Mouse (Mus musculus): ENCODE results near the gene Traf3ip3. TPM values are rescaled to one million over a fixed set of nuclear protein-coding genes. Genes with fewer than 3 reads are reported as not detected.

The Traf3ip3 gene
- total RNA-seq (2021), result 1 to 10 TPM; 1.0 to 2.0 TPM

- intact Hi-C loops (cut with DNase I), result no loop called here
- DNase-seq, result no peak
Measured at GRCm38 (mm10) chr1:193201383-193201778, at the start of gene Traf3ip3. TSS of gene Traf3ip3 (minus strand) at chr1:193201703.

- intact Hi-C loops (cut with DNase I), result no loop called here
- no peak for DNase-seq
Measured at GRCm38 (mm10) chr1:193250026-193250425, 48.5 kb upstream of the Traf3ip3 start.

DNA sequence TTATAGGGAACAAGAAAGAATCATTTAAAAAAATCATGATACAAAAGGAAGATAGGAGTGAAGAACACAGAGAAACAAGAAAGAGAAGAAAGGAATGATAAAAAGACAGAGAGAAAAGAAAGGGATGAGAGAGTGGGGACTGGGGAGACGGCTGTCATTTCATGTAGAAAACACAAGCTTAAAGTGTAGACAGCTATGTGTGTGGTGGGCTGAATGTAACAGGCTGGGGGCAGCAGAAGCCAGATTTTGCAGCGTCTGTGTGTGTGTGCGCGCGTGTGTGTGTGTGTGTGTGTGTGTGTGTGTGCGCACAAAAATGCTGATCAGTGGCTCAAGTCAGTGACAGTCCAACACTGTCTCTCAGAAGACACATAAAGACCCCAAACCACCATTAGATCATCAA lies 42.7 kb upstream of the Traf3ip3 start:
- intact Hi-C loops (cut with DNase I), result no loop called here

DNA sequence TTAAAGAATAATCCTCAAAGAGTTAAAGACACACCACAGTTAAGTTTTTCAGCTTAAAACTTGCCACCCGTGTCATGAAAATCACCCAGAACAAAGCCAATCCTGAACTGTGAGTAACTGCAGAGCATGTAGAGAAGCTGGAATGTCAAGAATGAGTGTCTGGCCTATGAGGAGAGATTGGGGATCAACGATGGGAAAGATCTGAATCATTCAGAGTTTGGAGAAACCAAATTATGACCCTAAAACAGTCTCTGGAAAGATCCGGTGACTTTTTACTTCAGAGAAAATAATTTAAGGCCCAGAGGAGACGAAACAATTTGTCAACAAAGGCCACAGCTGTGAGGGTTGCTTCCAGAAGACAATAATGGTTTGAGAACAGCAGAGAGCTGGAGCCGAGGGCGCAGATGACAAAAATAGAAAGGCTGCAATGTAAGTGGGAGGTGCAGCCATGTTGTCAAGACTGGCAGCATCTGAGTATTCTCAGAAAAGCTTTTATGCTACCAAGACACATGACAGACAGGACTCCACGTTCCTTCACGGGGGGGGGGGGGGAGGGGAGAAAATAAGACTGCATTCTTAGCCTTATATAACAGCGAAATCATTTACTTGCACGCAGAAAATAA lies 42.2 kb upstream of the Traf3ip3 start:
- intact Hi-C loops (cut with DNase I), result no loop called here
- DNase-seq, result no peak

More for the DNA sequence above, 42.7 kb upstream of the Traf3ip3 start:
- no peak for DNase-seq

GRCm38 (mm10) chr1:193242863-193243262 lies 41.4 kb upstream of the Traf3ip3 start:
- intact Hi-C loops (cut with DNase I), result no loop called here
- DNase-seq, result no peak

DNA sequence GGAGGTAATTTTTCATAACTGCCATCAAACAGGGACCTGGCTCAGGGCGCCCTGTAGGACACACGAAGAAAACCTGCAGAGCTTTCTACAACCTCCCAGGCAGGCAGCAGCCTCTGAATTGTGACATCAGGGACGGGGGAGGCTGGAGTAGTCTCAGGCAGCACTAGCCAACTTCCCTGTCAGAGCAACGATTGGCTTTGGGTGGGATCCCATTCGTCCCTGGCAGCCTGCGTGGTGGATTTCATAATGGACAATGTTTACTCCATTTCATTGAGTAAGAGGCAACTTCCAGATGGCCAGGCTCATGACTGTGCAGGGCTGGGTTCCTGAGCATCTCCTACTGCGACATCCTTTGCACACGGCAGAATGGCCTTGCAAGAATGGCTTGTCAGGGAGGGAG lies 40.7 kb upstream of the Traf3ip3 start:
- intact Hi-C loops (cut with DNase I), result no loop called here

DNA sequence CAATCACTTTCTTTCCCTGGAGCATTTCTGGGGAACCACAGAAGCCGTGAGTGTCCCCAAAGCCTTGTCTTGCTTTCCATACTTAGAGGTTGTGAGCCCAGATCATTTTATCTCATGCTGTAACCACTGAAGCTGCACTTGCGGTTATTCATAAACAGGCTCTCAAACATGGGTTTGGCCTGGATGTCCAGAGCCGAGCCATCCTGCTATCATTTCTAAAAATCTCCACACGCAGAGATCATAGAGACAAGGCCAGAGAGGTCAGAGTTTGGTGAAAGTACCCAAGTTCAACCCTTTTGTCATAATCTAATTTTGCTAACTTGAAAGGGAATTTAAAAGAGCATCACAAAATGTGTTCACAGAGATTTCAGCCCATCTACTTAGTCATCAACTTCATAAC lies 39.9 kb upstream of the Traf3ip3 start:
- DNase-seq, result no peak
- intact Hi-C loops (cut with DNase I), result no loop called here

More for the DNA sequence above, 40.7 kb upstream of the Traf3ip3 start:
- peak; percentile 78 for DNase-seq

DNA sequence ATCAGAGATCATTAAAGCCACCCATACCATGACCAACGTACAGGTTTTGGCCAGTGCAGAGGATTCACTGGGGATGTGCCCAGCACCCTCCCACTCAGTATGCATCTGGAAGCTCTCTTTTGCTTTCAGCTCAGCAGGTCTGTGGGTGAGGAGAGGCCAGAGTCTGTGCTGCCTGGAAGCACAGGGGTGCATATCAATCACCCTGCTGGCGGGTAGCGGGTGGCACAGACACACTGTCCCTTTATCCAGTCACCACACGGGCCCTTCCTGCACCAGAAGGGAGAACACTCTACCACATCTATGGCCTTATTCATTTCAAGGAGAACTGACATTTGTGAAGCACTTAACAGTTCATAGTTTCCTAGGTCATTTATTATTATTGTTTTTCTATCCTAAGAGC lies 36.9 kb upstream of the Traf3ip3 start:
- intact Hi-C loops (cut with DNase I), result no loop called here
- DNase-seq, result no peak

DNA sequence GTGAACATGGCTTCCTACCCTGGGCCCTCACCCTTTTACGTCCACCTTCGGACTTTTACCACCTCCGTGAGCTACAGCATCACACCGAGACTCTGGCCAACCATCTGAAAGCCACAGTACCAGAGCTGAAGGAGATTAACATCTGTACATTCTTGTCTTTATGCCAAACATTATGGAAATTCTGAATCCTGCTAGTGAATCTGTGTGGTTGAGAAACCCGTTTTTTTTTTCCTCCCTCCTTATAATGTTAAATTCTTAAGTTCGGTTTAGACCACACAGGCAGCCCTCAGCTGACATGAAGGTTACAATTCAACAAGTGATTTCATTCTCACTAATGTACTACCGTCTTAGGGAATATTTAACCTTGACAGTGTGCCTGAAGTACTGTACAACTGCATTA lies 33.4 kb upstream of the Traf3ip3 start:
- no peak for DNase-seq
- intact Hi-C loops (cut with DNase I), result no loop called here

DNA sequence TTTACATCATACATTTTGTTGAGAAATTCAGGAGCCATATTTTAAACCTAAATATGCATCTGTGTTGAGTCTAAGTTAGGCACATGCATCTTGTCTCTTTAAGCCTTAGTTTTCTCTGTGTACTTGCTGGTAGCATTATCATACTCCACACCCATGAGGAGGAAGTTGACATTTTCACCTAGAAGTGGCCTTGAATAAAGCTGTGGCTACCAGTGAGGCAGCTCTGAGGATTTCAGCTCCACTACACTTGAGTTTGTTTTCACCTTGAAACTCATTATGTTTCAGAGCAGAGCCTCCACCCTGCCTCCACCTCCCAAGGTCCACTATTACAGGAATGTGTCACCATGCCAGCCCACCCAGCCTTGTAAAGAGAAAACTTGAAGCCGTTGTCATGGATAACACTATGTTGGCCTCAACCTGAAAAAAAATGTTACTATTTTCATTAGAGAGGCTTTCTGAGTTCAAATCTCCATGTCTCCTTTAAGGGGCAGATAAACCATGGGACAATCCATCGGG lies 32.7 kb upstream of the Traf3ip3 start:
- DNase-seq, result no peak
- intact Hi-C loops (cut with DNase I), result no loop called here

DNA sequence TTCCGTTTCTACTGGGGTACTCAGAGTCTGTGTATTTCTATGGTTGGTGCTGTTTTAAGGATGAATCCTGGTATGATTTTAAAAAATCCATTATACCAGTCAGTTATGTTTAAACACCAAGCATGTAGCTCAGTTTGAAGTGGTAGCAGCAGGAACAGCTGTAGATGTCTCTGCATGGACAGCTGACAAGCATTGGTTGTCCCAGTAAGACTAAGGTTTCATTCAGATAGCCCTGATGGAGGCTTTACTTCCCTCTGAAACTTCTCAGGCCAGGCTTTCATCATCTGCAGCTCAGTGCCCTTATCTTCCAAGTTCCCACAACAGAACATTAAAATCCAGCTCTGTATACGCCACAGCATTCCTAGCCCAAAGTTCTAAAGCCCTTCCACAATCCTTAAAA lies 31.2 kb upstream of the Traf3ip3 start:
- intact Hi-C loops (cut with DNase I), result no loop called here
- no peak for DNase-seq

DNA sequence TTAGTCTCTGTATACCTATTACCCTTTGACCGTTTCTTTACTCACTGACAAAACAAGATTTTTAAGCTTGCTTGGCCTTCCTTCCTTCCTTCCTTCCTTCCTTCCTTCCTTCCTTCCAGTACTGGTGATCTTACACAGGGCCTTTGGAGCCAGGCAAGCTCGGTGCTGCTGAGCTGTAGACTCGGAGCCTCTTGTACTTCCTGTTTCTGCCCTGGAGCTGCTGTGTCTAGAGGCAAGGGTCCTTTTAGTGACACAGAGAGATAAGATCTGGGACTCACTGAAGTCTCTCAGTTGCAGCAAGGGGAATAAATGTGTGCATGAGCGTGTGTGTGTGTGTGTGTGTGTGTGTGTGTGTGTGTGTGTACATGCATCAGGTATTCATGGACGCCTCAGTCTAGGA lies 29.4 kb upstream of the Traf3ip3 start:
- DNase-seq, result no peak
- intact Hi-C loops (cut with DNase I), result no loop called here

- intact Hi-C loops (cut with DNase I), result no loop called here
- no peak for DNase-seq
Measured at GRCm38 (mm10) chr1:193230531-193230930, 29.0 kb upstream of the Traf3ip3 start.

DNA sequence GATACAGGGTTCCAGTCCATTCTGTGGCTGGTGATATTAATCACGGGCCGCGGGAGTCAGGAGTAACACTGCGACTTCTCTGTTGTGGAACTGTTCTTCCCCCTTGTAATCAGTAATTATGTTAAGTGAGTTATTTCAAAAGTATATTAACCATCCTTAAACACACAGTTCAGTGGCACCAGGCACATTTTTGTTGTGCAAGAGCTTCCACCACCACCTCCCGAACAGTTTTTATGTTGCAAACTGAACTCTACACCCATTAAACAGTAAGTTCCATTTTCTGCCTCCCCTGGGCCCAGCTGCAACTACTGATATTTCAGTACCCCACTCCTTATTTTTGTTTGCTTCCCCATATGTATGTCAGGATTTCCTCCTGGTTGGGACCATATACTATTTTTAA lies 28.1 kb upstream of the Traf3ip3 start:
- intact Hi-C loops (cut with DNase I), result no loop called here
- DNase-seq, result no peak

DNA sequence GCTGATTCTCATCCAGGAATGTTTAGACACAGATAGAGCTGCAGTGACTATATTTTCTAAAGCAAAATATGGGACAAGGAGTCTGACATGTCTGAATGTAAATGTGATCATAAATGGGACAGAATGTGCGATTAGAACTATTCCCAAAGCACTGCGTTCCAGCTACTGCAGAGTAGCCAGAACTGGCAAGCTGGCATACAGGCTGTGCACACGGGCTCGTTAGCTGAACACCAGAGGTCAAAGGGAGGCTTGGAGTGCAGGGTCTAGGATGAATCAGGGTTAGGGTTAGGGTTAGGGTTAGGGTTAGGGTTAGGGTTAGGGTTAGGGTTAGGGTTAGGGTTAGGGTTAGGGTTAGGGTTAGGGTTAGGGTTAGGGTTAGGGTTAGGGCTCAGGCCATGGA lies 26.0 kb upstream of the Traf3ip3 start:
- no peak for DNase-seq
- intact Hi-C loops (cut with DNase I), result no loop called here

DNA sequence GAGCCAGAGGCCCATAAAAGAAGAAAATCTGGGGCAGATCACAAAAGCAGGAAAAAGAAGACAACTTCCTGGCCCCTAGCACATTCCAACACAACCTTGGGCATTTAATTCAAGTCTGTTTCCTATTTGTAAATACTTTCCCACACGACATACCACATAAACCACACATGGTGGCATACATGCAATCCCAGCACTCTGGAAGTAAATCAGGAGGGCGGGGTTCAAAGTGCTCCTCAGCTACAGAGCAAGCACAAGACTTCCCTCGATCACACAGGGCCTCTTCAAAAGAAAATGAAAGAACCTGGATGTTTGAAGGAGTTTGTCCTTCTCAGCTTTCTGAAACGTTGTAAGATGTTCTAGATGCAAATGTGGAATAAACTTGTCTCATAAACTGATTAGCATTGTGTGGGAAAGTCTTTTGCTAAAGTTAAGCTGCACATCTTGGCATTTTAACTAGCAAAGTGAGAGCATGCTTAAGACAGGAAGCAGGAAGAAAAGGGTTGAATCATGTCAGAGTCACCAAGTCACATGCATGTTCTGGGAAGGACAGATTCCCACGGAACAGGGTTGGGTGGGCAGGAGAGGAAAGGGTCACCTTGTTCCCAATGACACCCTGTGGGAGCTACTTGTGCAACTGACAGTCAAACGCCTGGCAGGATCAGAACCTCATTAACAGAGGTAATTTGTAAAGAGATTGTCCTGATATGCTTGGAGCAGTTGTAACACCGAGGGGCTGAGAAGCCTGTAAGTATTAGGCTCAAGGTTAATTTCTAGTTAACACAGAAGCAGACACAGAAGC lies 25.4 kb upstream of the Traf3ip3 start:
- intact Hi-C loops (cut with DNase I), result no loop called here
- no peak for DNase-seq

DNA sequence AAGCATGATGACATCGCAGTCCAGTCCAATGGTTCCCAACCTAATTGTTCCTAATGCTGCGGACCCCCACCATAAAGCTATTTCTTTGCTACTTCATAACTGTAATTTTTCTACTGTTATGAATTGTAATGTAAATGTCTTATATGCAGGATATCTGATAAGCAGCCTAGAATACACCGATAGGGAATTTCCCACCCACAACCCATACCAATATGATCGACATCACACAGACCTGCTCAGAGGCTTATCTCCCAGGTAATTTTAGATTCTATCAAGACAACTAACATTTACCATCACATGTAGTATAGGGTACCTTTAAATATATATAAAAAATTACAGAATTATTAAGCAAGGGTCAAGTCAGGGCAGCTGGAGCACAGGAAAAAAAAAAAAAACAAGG lies 24.6 kb upstream of the Traf3ip3 start:
- intact Hi-C loops (cut with DNase I), result no loop called here
- DNase-seq, result no peak

- intact Hi-C loops (cut with DNase I), result no loop called here
Measured at GRCm38 (mm10) chr1:193225531-193225930, 24.0 kb upstream of the Traf3ip3 start.

GRCm38 (mm10) chr1:193220408-193220807 lies 18.9 kb upstream of the Traf3ip3 start:
- no peak for DNase-seq
- intact Hi-C loops (cut with DNase I), result no loop called here

More at GRCm38 (mm10) chr1:193225531-193225930, 24.0 kb upstream of the Traf3ip3 start:
- no peak for DNase-seq

GRCm38 (mm10) chr1:193216000-193216399 lies 14.5 kb upstream of the Traf3ip3 start:
- no peak for DNase-seq
- intact Hi-C loops (cut with DNase I), result no loop called here

DNA sequence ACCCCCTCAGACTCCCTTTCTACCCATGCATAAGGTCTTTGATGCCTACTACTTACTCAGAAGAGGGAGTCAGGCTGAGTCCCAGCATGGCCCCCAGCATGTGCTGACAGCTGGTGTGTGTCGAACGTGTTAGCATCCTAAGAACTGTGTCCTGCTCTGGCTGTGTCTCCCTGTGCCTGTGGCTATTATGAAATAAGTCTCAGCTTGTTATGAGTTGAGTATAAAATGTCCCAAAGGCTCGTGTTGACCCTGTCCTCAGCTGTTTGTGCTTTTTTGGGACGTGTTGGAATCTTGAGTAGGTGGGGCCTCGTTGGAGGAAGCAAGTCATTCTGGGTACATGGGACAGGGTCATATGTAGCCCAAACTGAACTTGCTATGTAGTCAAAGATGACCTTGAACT lies 12.6 kb upstream of the Traf3ip3 start:
- intact Hi-C loops (cut with DNase I), result no loop called here
- no peak for DNase-seq

GRCm38 (mm10) chr1:193211371-193211770 lies 9.9 kb upstream of the Traf3ip3 start:
- intact Hi-C loops (cut with DNase I), result no loop called here
- DNase-seq, result no peak

All from left cerebral cortex, postnatal 4 days (tissue).